Mouse (Mus musculus) limb, embryonic 14.5 days (tissue): ENCODE results near the gene Tex35. TPM values are rescaled to one million over a fixed set of nuclear protein-coding genes. Genes with fewer than 3 reads are reported as not detected.

ENCODE experiments used
- ATAC-seq: fragments of 200-750 bp; cut with Nextera tagmentation; 2 replicates; pipeline ENCODE4 v1.8.0; 2017; ENCODE audit warnings: low read depth, moderate number of reproducible peaks, moderate TSS enrichment; ENCODE audit not compliant: low FRiP score
- DNase-seq: peaks from one replicate; pipeline ENCODE4 v3.0.0-alpha.2; 2015; ENCODE audit warnings: low spot score
- H3K27ac ChIP-seq: fragments of 300-500 bp; sonication (generic); replicated peaks from 2 replicates; pipeline ENCODE4 v1.5.1; 2014; ENCODE audit warnings: low read depth, mild to moderate bottlenecking, low read length, moderate library complexity, mixed read lengths
- H3K27me3 ChIP-seq: fragments of 300-500 bp; sonication (generic); 2 replicates; pipeline ENCODE4 v1.6.1; 2014; ENCODE audit warnings: low read length, mixed read lengths; ENCODE audit not compliant: control insufficient read depth, insufficient read depth
- H3K36me3 ChIP-seq: fragments of 300-500 bp; sonication (generic); 2 replicates; pipeline ENCODE4 v1.6.1; 2014; ENCODE audit warnings: mild to moderate bottlenecking, low read length, moderate library complexity, mixed read lengths; ENCODE audit not compliant: control insufficient read depth, insufficient read depth
- H3K4me1 ChIP-seq: fragments of 300-500 bp; sonication (generic); 2 replicates; pipeline ENCODE4 v1.6.1; 2014; ENCODE audit warnings: antibody characterized with exemption, low read length, mixed read lengths; ENCODE audit not compliant: control insufficient read depth, insufficient read depth
- H3K4me2 ChIP-seq: fragments of 300-500 bp; sonication (generic); replicated peaks from 2 replicates; pipeline ENCODE4 v1.6.1; 2014; ENCODE audit warnings: low read depth, mild to moderate bottlenecking, low read length, moderate library complexity; ENCODE audit not compliant: severe bottlenecking
- H3K4me3 ChIP-seq: fragments of 300-500 bp; sonication (generic); replicated peaks from 2 replicates; pipeline ENCODE4 v1.5.1; 2014; ENCODE audit warnings: low read length
- H3K9ac ChIP-seq: fragments of 300-500 bp; sonication (generic); 2 replicates; pipeline ENCODE4 v1.6.1; 2014; ENCODE audit warnings: mild to moderate bottlenecking, low read depth, low read length, moderate library complexity; ENCODE audit not compliant: severe bottlenecking
- H3K9me3 ChIP-seq: fragments of 300-500 bp; sonication (generic); 2 replicates; pipeline ENCODE4 v1.6.1; 2016; ENCODE audit warnings: low read length; ENCODE audit not compliant: control insufficient read depth
- POLR2A ChIP-seq: fragments of 200-500 bp; IDR thresholded peaks from 2 replicates; pipeline ENCODE4 v1.8.0; 2012; ENCODE audit warnings: inconsistent platforms, mild to moderate bottlenecking, moderate library complexity, borderline replicate concordance; ENCODE audit not compliant: insufficient read depth, insufficient read length; ENCODE audit errors: extremely low read depth
- WGBS: fragments of 180-500 bp; shearing (Covaris S2); extraction: QIAGEN DNeasy Blood & Tissue Kit; methylation state at CpG from one replicate; pipeline ENCODE4 v1.1.7; 2014; 5-methylcytosine and 5-hydroxymethylcytosine counted together
- polyA plus RNA-seq, 2 experiments: library from polyadenylated mRNA; depleted of rRNA in 1 of 2; stranded (reverse) in 1 of 2; unstranded in 1 of 2; fragments of >200 nt; fragmentation: Nextera tagmentation in 1 of 2; extraction: Ambion mirVana in 1 of 2; gene quantifications; 2 replicates each; pipeline versions ENCODE4 v1.2.1 to v1.2.3; 2012 to 2014

Gene Tex35
- polyA plus RNA-seq, 2 experiments, result not detected

GRCm38 (mm10) chr1:157082931-157083330, 25.5 kb downstream of the Tex35 start:
- no peak for TF ChIP-seq POLR2A
- no peak for DNase-seq
- 88% methylated on average over 4 of the region's 4 CpGs for WGBS
- Histone ChIP-seq H3K9ac (no peak overlapping the region), H3K4me3 (no peak overlapping the region), H3K27me3 (no peaks in the 10 kb centered on the region), H3K4me1 (0 out of 2 replicates have a peak, but pooled peaks cover 6% of the 10 kb centered on the region), H3K27ac (no peak overlapping the region), H3K9me3 (no peaks in the 10 kb centered on the region), H3K4me2 (no peak overlapping the region), H3K36me3 (no peaks in the 10 kb centered on the region)
- no peak for ATAC-seq

- no peak for ATAC-seq
- WGBS, result 57% methylated on average over 8 of the region's 8 CpGs
- Histone ChIP-seq H3K4me1 (0 out of 2 replicates have a peak, but pooled peaks cover 6% of the 10 kb centered on the region), H3K4me2 (no peak overlapping the region), H3K4me3 (no peak overlapping the region), H3K27ac (no peak overlapping the region), H3K9ac (no peak overlapping the region), H3K27me3 (no peaks in the 10 kb centered on the region), H3K36me3 (no peaks in the 10 kb centered on the region), H3K9me3 (no peaks in the 10 kb centered on the region)
- no peak for DNase-seq
- TF ChIP-seq POLR2A, result no peak
These were observed 26.5 kb downstream of the Tex35 start for GRCm38 (mm10) chr1:157081999-157082398.

- no peak for ATAC-seq
- WGBS, result 46% methylated on average over 15 of the region's 15 CpGs
- H3K9ac ChIP-seq, result no peak overlapping the region
- H3K27me3 ChIP-seq, result no peaks in the 10 kb centered on the region
- TF ChIP-seq POLR2A, result no peak
- H3K4me3 ChIP-seq, result no peak overlapping the region
- 0 out of 2 replicates have a peak, but pooled peaks cover 6% of the 10 kb centered on the region for H3K4me1 ChIP-seq
- H3K4me2 ChIP-seq, result no peak overlapping the region
- peak; percentile 23 for DNase-seq
- no peak overlapping the region for H3K27ac ChIP-seq
- H3K36me3 ChIP-seq, result no peaks in the 10 kb centered on the region
- H3K9me3 ChIP-seq, result no peaks in the 10 kb centered on the region
These were observed 27.2 kb downstream of the Tex35 start for GRCm38 (mm10) chr1:157081076-157081804.

- Histone ChIP-seq H3K9ac (no peak overlapping the region), H3K27me3 (no peaks in the 10 kb centered on the region), H3K9me3 (no peaks in the 10 kb centered on the region), H3K4me2 (no peak overlapping the region), H3K4me3 (no peak overlapping the region), H3K4me1 (0 out of 2 replicates have a peak, but pooled peaks cover 3% of the 10 kb centered on the region), H3K36me3 (no peaks in the 10 kb centered on the region), H3K27ac (no peak overlapping the region)
- ATAC-seq, result no peak
- no peak for TF ChIP-seq POLR2A
- DNase-seq, result no peak
- 78% methylated on average over 7 of the region's 7 CpGs for WGBS
These were observed 28.4 kb downstream of the Tex35 start for GRCm38 (mm10) chr1:157080071-157080470.

- 54% methylated on average over 11 of the region's 11 CpGs for WGBS
- no peak overlapping the region for H3K27ac ChIP-seq
- no peak overlapping the region for H3K4me3 ChIP-seq
These were observed 29.0 kb downstream of the Tex35 start for GRCm38 (mm10) chr1:157079384-157080025.

More at GRCm38 (mm10) chr1:157079384-157080025, 29.0 kb downstream of the Tex35 start:
- DNase-seq, result peak; percentile 33
- H3K9ac ChIP-seq, result no peak overlapping the region
- no peak for TF ChIP-seq POLR2A
- no peak for ATAC-seq
- 0 out of 2 replicates have a peak, but pooled peaks cover 3% of the 10 kb centered on the region for H3K4me1 ChIP-seq
- no peaks in the 10 kb centered on the region for H3K9me3 ChIP-seq
- no peaks in the 10 kb centered on the region for H3K36me3 ChIP-seq
- no peaks in the 10 kb centered on the region for H3K27me3 ChIP-seq
- H3K4me2 ChIP-seq, result no peak overlapping the region
